Mouse (Mus musculus) liver, postnatal 0 days (tissue): ENCODE measurements around the gene Ube2ql1.

ENCODE experiments used
- CTCF ChIP-seq: sonication (generic); IDR thresholded peaks from 2 replicates; pipeline ENCODE4 v1.5.1; 2016; ENCODE audit warnings: antibody characterized with exemption, low read depth
- EP300 ChIP-seq: IDR thresholded peaks from 2 replicates; pipeline ENCODE4 v1.6.1; 2016; ENCODE audit warnings: antibody characterized with exemption, low read depth, mild to moderate bottlenecking

DNA sequence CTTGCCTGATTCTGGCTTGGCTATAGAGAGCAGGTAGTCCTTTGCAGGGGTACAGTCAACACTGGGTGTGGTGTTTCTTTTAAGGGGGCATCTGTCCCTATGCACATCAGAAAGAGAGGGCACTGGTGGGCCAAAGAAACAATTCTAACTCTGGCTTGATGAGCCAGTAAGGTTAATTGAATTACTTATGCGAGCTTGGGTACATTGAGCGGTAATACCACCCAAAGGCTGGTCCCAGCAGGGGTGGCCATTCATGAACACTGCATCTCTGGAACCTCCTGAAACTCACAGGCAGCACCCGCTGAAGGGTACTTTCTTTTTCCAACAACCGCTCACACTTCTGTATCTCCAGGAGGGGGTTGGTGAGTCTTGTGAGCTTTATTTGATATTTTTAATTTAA lies 9.1 kb upstream of the Ube2ql1 start:
- TF ChIP-seq EP300 = no peak
- TF ChIP-seq CTCF = no peak
